Mouse (Mus musculus) B cell, adult (primary cell): ENCODE results near the gene Gm38119. TPM values are rescaled to one million over a fixed set of nuclear protein-coding genes. Genes with fewer than 3 reads are reported as not detected.

Source experiments
- total RNA-seq: library from RNA; stranded (reverse); gene quantifications from 4 replicates; pipeline ENCODE4 v1.2.4, GENCODE M21; 2023; ENCODE audit not compliant: inconsistent age

Gene Gm38119
- not detected in 4 replicates for total RNA-seq

DNA sequence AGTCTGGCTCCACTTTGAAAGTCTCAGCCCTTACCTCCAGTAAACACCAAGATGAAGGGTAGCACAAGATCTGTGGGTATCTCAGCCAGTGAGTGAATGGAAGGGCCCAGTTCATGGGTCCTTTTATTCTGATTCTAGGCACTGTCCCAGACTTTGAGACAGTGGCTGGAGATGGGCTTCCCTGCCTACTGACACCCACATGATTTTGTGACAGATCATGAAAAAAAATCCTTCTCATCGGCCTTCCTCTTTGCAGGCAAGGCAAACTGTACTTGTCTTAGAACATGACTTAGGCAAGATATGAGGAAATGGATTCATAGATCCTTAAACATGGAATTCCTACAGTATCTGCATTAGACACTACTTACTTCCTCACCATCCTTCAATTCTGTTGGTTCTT, at the start of gene Gm38119:
Gm38119 (minus strand) TSS at position 101 of the 400 bp plus-strand sequence.

DNA sequence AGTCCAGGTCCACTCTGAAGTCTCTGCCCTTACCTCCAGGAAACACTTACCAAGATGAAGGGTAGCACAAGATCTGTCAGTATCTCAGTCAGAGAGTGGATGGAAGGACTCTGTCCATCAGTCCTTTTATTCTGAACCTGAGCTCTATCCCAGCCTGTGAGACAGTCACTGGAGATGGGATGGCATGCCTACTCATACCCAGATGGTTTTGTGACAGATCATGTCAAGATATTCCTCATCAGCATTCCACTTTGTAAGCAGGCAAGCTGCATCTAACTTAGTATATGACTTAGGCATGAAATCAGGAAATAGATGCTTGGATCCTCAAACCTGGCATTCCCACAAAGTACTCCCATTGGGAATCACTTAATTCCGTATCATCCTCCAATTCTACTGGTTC, 39.9 kb upstream of the Gm38119 start, which contains the start of gene Lce1i:
Lce1i (minus strand) TSS at position 101 of the 400 bp plus-strand sequence.

DNA sequence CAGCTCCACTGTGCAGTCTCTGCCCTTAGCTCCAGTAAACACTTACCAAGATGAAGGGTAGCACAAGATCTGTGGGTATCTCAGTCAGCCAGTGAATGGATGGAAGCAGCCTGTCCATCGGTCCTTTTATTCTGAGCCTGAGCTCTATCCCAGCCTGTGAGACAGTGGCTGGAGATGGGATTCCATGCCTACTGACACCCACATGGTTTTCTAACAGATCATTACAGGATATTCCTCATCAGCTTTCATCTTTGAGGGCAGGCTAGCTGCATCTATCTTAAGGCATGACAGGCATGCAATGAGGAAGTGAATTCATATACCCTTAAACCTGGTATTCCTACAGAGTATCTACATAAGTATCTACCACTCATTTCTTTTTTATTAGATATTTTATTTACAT, 26.1 kb upstream of the Gm38119 start, which contains the start of gene Lce1h:
Lce1h (minus strand) TSS at position 101 of the 400 bp plus-strand sequence.

DNA sequence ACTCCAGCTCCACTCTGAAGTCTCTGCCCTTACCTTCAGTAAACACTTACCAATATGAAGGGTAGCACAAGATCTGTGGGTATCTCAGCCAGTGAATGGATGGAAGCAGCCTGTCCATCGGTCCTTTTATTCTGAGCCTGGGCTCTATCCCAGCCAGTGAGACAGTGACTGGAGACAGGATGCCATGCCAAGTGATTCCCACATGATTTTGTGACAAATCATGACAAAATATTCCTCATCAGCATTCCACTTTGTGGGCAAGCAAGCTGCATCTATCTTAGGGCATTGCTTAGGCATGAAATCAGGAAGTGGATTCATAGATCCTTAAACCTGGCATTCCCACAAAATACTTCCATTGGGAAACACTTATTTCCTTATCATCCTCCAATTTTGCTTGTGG, 13.3 kb upstream of the Gm38119 start, which contains the start of gene Lce1g:
Lce1g (minus strand) TSS at position 101 of the 400 bp plus-strand sequence.

DNA sequence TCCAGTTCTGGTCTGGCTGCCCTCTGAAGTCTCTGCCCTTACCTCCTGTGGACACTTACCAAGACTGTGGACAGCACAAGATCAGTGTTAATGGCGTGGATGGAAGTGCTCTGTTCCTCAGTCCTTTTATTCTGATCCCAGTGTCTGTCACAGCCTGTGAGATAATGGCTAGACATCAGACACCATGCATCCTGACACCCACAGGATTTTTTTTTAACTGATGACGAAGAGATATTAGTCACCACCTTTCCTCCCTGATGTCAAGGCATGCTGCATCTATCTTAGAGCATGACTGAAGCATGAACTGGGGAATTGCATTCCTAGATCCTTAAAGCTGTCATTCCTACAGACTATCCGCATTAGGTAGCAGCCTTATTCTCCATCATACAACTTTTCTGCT, 18.6 kb downstream of the Gm38119 start, which contains the start of gene Lce1f:
Lce1f (minus strand) TSS at position 101 of the 400 bp plus-strand sequence.

DNA sequence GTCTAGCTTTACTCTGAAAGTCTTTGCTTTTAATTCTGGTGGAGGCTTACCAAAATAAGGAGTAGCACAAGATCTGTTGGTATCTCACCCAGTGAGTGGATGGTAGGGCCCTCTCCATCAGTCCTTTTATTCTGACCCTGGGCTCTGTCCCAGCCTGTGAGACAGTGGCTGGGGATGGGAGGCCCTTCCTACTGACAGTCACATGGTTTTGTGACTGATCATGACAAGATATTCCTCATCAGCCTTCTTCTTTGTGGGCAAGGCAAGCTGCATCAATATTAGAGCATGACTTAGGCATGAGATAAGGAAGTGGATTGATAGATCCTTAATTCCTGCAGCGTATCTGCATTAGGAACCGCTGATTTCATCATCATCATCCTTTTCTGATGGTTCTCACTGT, 29.9 kb downstream of the Gm38119 start, which contains the start of gene Lce1e:
Lce1e (minus strand) TSS at position 101 of the 400 bp plus-strand sequence.

Other genes with a start within 250 kb of the Gm38119 start
- gene Sprr4, start 238.6 kb downstream of the Gm38119 start, total RNA-seq: not detected in 4 replicates
- gene 2310046K23Rik, start 204.6 kb downstream of the Gm38119 start, total RNA-seq: not detected in 4 replicates
- not detected in 4 replicates for gene Ivl, start 165.4 kb downstream of the Gm38119 start, total RNA-seq
- not detected in 4 replicates for gene Smcp, start 150.1 kb downstream of the Gm38119 start, total RNA-seq
- gene 2210017I01Rik, start 131.6 kb downstream of the Gm38119 start, total RNA-seq: not detected in 4 replicates
- not detected in 4 replicates for gene Lce6a, start 117.4 kb downstream of the Gm38119 start, total RNA-seq
- gene Lce1a1, start 90.8 kb downstream of the Gm38119 start, total RNA-seq: not detected in 4 replicates
- gene Lce1b, start 82.2 kb downstream of the Gm38119 start, total RNA-seq: not detected in 4 replicates
- gene Lce1a2, start 68.8 kb downstream of the Gm38119 start, total RNA-seq: not detected in 4 replicates
- not detected in 4 replicates for gene Lce1c, start 59.8 kb downstream of the Gm38119 start, total RNA-seq
- gene Lce1d, start 51.9 kb downstream of the Gm38119 start, total RNA-seq: not detected in 4 replicates
- gene Lce1e, start 30.0 kb downstream of the Gm38119 start, total RNA-seq: not detected in 4 replicates
- gene Lce1f, start 18.7 kb downstream of the Gm38119 start, total RNA-seq: not detected in 4 replicates
- gene Lce1g, start 13.2 kb upstream of the Gm38119 start, total RNA-seq: not detected in 4 replicates
- gene Lce1h, start 26.0 kb upstream of the Gm38119 start, total RNA-seq: not detected in 4 replicates
- gene Lce1i, start 39.8 kb upstream of the Gm38119 start, total RNA-seq: not detected in 4 replicates
- not detected in 4 replicates for gene Lce1j, start 51.4 kb upstream of the Gm38119 start, total RNA-seq
- gene Lce1k, start 68.8 kb upstream of the Gm38119 start, total RNA-seq: not detected in 4 replicates
- gene Kprp, start 88.2 kb upstream of the Gm38119 start, total RNA-seq: not detected in 4 replicates
- gene Lce1l, start 112.2 kb upstream of the Gm38119 start, total RNA-seq: not detected in 4 replicates
- gene 2310050C09Rik, start 131.1 kb upstream of the Gm38119 start, total RNA-seq: not detected in 4 replicates
- gene Lce3a, start 187.1 kb upstream of the Gm38119 start, total RNA-seq: not detected in 4 replicates
- gene Lce3b, start 193.9 kb upstream of the Gm38119 start, total RNA-seq: not detected in 4 replicates
- not detected in 4 replicates for gene Lce3c, start 205.4 kb upstream of the Gm38119 start, total RNA-seq
- gene Lce3d, start 218.3 kb upstream of the Gm38119 start, total RNA-seq: not detected in 4 replicates
- gene Lce3e, start 228.0 kb upstream of the Gm38119 start, total RNA-seq: not detected in 4 replicates